Mouse (Mus musculus) gastrocnemius, postnatal 25 days (tissue): Measurements from ENCODE around the gene Ager. TPM values are rescaled to one million over a fixed set of nuclear protein-coding genes. Genes with fewer than 3 reads are reported as not detected.
A peak's percentile ranks its signal among the peaks of the same experiment; 100 is the strongest.

ENCODE experiments used
- DNase-seq: peaks from one replicate; pipeline ENCODE4 v3.0.0; 2022
- total RNA-seq, 2 experiments: library from RNA; stranded (reverse); gene quantifications; 1 replicate in 1 of 2; 2 replicates in 1 of 2; pipeline ENCODE4 v1.2.3; 2021

Gene Ager
- total RNA-seq, 2 experiments from 2014 or later, result 0.24 TPM; not detected in 1

- DNase-seq, result no peak
These were observed 11.5 kb upstream of the Ager start for GRCm38 (mm10) chr17:34585877-34586771.

GRCm38 (mm10) chr17:34586796-34587422 is 10.8 kb upstream of the Ager start:
- DNase-seq, result no peak

GRCm38 (mm10) chr17:34587423-34587811 is 10.2 kb upstream of the Ager start:
- DNase-seq, result peak; percentile 97

GRCm38 (mm10) chr17:34587814-34588213 is 9.8 kb upstream of the Ager start:
- no peak for DNase-seq

- no peak for DNase-seq
These were observed 8.9 kb upstream of the Ager start for GRCm38 (mm10) chr17:34588767-34589166.

GRCm38 (mm10) chr17:34589206-34589605 is 8.5 kb upstream of the Ager start:
- no peak for DNase-seq

GRCm38 (mm10) chr17:34589681-34590101 is 8.0 kb upstream of the Ager start, which contains the start of gene Gpsm3:
TSS of gene Gpsm3 (plus strand) at chr17:34589806.
- peak; percentile 78 for DNase-seq

- DNase-seq, result no peak
These were observed 7.3 kb upstream of the Ager start for GRCm38 (mm10) chr17:34590154-34590987.

GRCm38 (mm10) chr17:34591029-34591993 is 6.4 kb upstream of the Ager start, which contains the start of gene Pbx2:
TSS of gene Pbx2 (plus strand) at chr17:34591266.
- DNase-seq, result no peak

GRCm38 (mm10) chr17:34591994-34592375 is 5.7 kb upstream of the Ager start:
- peak; percentile 91 for DNase-seq

- DNase-seq, result no peak
These were observed 4.8 kb upstream of the Ager start for GRCm38 (mm10) chr17:34592581-34593549.

GRCm38 (mm10) chr17:34593752-34594525 is 3.7 kb upstream of the Ager start:
- no peak for DNase-seq

GRCm38 (mm10) chr17:34596098-34596497 is 1.6 kb upstream of the Ager start:
- DNase-seq, result no peak

GRCm38 (mm10) chr17:34599891-34600290 is 2.2 kb downstream of the Ager start:
- DNase-seq, result no peak

- DNase-seq, result no peak
These were observed 4.1 kb downstream of the Ager start for GRCm38 (mm10) chr17:34601796-34602195.

GRCm38 (mm10) chr17:34603375-34604060 is 5.9 kb downstream of the Ager start, which contains the start of gene Rnf5:
TSS of gene Rnf5 (minus strand) at chr17:34603690.
- DNase-seq, result peak; percentile 99

- peak; percentile 99 for DNase-seq
These were observed 6.4 kb downstream of the Ager start, which contains the start of gene Agpat1 for GRCm38 (mm10) chr17:34604061-34604508. TSS of gene Agpat1 (plus strand) at chr17:34604262.
